Mouse (Mus musculus): ENCODE results near the gene Tmc5.

DNA sequence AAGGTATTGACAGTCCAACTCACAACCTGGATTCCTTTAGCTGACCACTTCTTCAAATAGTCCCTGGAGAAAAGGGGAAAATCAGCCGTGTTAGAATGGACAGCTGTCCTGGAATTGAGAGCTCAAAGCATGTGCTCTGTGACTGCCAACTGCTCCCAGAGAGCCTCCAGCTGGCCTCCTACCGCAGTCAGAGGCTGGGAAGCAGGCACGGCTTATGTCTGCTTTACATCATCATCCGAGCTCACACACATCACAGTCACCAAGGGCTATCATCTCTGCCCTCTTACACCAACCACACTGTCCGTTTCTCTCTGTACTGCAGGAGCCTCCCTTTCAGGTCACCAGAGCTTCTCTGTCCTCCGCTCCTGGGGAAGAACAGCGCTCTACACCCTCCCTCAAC, 92.0 kb downstream of the Tmc5 start:
- no peak for TF ChIP-seq CTCF (IDR thresholded peaks at IDR 0.05; ENCODE audit: extremely low read depth, insufficient read depth, insufficient read length, insufficient replicate concordance)
- no peak for TF ChIP-seq POLR2A (IDR thresholded peaks at IDR 0.05; ENCODE audit: low read depth, low read length)
